Mouse (Mus musculus): ENCODE results near the gene Rps15. TPM values are rescaled to one million over a fixed set of nuclear protein-coding genes. Genes with fewer than 3 reads are reported as not detected.

Rps15 gene
- polyA plus RNA-seq, 1 experiment from 2014 or later = 882 TPM

- peak overlapping the region; percentile 27; the same call in 1 of the 2 replicates for H3K4me3 ChIP-seq
- no peaks in the 10 kb centered on the region for H3K9me3 ChIP-seq
- no peak for DNase-seq (ENCODE audit: low spot score)
- H3K27ac ChIP-seq = peak overlapping the region; percentile 25
- H3K36me3 ChIP-seq = peaks cover 19% of the 10 kb centered on the region
- 41% methylated on average over 27 of the region's 27 CpGs for WGBS
- H3K4me1 ChIP-seq = peaks cover 70% of the 10 kb centered on the region
- H3K27me3 ChIP-seq (ENCODE audit: insufficient read depth, poor library complexity, severe bottlenecking) = peaks cover 82% of the 10 kb centered on the region
Observed at GRCm38 (mm10) chr10:80315315-80315714, 23.1 kb downstream of the Rps15 start.

DNA sequence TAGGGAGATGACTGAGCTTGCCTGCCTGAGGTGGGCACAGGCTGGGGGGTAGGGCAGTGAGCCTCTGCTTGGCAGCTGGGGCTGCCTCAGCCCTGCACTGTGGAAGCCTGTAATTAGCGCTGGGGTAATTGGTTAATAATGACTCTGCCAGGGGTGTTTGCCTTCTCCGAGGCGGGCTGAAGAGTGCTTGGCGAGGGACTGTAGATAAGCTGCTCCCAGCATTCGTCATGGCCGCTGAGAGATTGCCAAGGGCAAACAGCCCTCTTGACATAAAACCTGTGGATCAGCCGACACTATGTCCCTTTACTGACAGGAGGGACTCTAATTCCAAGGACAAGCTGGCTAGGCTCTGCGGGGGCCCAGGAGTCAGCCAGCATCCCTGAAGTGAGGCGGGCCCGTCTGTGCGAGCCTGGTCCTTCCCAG, 24.1 kb downstream of the Rps15 start:
- H3K4me1 ChIP-seq = peaks cover 74% of the 10 kb centered on the region
- H3K9me3 ChIP-seq = no peaks in the 10 kb centered on the region
- no peak for DNase-seq (ENCODE audit: low spot score)
- H3K36me3 ChIP-seq = peaks cover 19% of the 10 kb centered on the region
- peak overlapping the region; percentile 27 for H3K4me3 ChIP-seq
- H3K27me3 ChIP-seq (ENCODE audit: insufficient read depth, poor library complexity, severe bottlenecking) = peaks cover 73% of the 10 kb centered on the region
- WGBS = 13% methylated on average over 11 of the region's 11 CpGs
- peak overlapping the region; percentile 25 for H3K27ac ChIP-seq

DNA sequence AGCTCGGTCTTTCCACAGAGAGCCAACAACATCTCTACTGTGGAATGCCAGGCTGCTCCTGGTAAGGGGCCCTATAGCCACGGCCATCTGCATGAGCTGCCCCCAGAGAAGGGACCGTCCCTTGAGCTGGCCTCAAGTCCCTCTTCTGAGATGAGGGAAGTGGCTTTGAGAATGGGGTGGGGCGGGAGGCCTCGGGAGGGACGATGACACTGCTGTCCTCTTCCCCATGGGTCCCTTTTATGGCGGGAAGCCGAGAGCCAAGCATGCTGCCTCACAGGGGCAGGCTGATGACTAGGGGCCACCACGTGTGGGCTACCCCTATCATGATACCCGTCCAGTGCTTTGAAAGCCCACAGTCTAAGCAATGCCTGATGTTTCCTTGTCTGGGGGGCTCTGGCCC, 24.8 kb downstream of the Rps15 start:
- Histone ChIP-seq H3K27me3 (ENCODE audit: insufficient read depth, poor library complexity, severe bottlenecking) (peaks cover 73% of the 10 kb centered on the region), H3K36me3 (peaks cover 19% of the 10 kb centered on the region), H3K4me3 (peak overlapping the region; percentile 22; the same call in 1 of the 2 replicates), H3K27ac (0 out of 2 replicates have a peak overlapping the region, but pooled peaks have one; percentile 25), H3K4me1 (peaks cover 81% of the 10 kb centered on the region), H3K9me3 (no peaks in the 10 kb centered on the region)
- DNase-seq (ENCODE audit: low spot score) = no peak
- WGBS = 54% methylated on average over 10 of the region's 10 CpGs

GRCm38 (mm10) chr10:80320340-80320760, 28.1 kb downstream of the Rps15 start, which contains the start of gene 2310011J03Rik:
Gene 2310011J03Rik, minus strand, starts transcription at chr10:80320537.
- Histone ChIP-seq H3K27me3 (ENCODE audit: insufficient read depth, poor library complexity, severe bottlenecking) (peaks cover 70% of the 10 kb centered on the region), H3K9me3 (no peaks in the 10 kb centered on the region), H3K27ac (peak within 1 kb of the TSS; percentile 87), H3K4me3 (peak within 1 kb of the TSS; percentile 96), H3K36me3 (peaks cover 19% of the 10 kb centered on the region), H3K4me1 (peaks cover 75% of the 10 kb centered on the region)
- peak; percentile 96 for DNase-seq (ENCODE audit: low spot score)
- under 1% methylated on average over 34 of the region's 34 CpGs for WGBS

GRCm38 (mm10) chr10:80321014-80321669, 28.9 kb downstream of the Rps15 start:
- Histone ChIP-seq H3K36me3 (peaks cover 19% of the 10 kb centered on the region), H3K9me3 (no peaks in the 10 kb centered on the region), H3K4me1 (peaks cover 67% of the 10 kb centered on the region), H3K27me3 (ENCODE audit: insufficient read depth, poor library complexity, severe bottlenecking) (peaks cover 70% of the 10 kb centered on the region), H3K4me3 (0 out of 2 replicates have a peak overlapping the region, but pooled peaks have one; percentile 19), H3K27ac (peak overlapping the region; percentile 87)
- WGBS = 70% methylated on average over 6 of the region's 6 CpGs
- DNase-seq (ENCODE audit: low spot score) = no peak

- H3K27ac ChIP-seq = no peak overlapping the region
- H3K4me3 ChIP-seq = peak overlapping the region; percentile 72; the same call in 1 of the 2 replicates
- peaks cover 69% of the 10 kb centered on the region for H3K27me3 ChIP-seq (ENCODE audit: insufficient read depth, poor library complexity, severe bottlenecking)
- no peaks in the 10 kb centered on the region for H3K9me3 ChIP-seq
- 91% methylated on average over 21 of the region's 21 CpGs for WGBS
- no peak for DNase-seq (ENCODE audit: low spot score)
- H3K4me1 ChIP-seq = peaks cover 59% of the 10 kb centered on the region
- H3K36me3 ChIP-seq = peaks cover 19% of the 10 kb centered on the region
Observed at GRCm38 (mm10) chr10:80321670-80322581, 29.7 kb downstream of the Rps15 start.

- H3K27ac ChIP-seq = peak overlapping the region; percentile 76
- H3K9me3 ChIP-seq = no peaks in the 10 kb centered on the region
- H3K27me3 ChIP-seq (ENCODE audit: insufficient read depth, poor library complexity, severe bottlenecking) = peaks cover 68% of the 10 kb centered on the region
- 9% methylated on average over 28 of the region's 28 CpGs for WGBS
- H3K36me3 ChIP-seq = peaks cover 15% of the 10 kb centered on the region
- no peak for DNase-seq (ENCODE audit: low spot score)
- H3K4me3 ChIP-seq = peak overlapping the region; percentile 72
- peaks cover 50% of the 10 kb centered on the region for H3K4me1 ChIP-seq
Observed at GRCm38 (mm10) chr10:80322811-80323211, 30.6 kb downstream of the Rps15 start.

DNA sequence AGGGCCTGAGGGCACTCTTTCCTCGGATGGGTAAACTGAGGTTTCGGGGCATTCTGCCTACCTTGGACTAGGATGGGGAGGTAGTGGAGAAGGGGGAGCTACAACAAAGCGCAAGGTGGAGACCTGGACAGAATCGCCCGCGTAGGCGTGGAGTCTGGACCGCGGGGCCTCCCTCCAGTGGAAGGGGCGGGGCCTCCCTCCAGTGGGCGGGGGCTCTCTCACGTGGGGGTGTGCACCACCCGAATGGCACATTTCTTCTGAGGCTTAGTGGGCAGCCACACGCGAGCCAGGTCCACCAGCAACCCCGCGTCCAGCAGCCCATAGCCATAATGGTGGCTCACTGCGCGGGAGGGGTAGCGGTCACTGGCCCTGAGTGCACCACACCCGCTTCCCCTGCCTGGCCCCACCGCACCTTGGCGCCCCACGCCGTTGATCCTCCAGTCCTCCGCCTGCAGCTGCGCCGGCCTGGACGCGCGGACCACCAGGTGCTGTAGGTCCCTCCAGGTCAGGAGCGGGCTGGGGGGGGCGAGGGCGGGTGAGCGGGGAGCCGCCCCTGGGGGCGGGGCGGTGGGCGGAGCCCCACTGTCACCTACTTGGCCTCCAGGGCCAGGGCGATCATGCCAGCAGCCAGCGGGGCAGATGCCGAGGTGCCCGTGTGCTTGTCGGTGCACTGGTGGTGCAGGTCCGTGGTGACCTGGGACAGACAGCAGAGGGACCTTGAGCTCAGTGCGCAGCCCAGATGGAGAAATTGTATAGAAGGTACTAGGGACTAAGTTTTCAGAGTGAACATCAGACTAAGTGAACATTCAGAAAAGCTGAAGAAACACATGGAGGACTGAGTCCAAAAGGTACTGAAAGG, 31.2 kb downstream of the Rps15 start:
- H3K27ac ChIP-seq = peak overlapping the region; percentile 76
- peaks cover 49% of the 10 kb centered on the region for H3K4me1 ChIP-seq
- H3K9me3 ChIP-seq = no peaks in the 10 kb centered on the region
- DNase-seq (ENCODE audit: low spot score) = peak; percentile 91
- 1% methylated on average over 45 of the region's 46 CpGs for WGBS
- peak overlapping the region; percentile 72 for H3K4me3 ChIP-seq
- peaks cover 67% of the 10 kb centered on the region for H3K27me3 ChIP-seq (ENCODE audit: insufficient read depth, poor library complexity, severe bottlenecking)
- peaks cover 8% of the 10 kb centered on the region for H3K36me3 ChIP-seq

GRCm38 (mm10) chr10:80324120-80325037, 32.1 kb downstream of the Rps15 start:
- Histone ChIP-seq H3K27ac (0 out of 2 replicates have a peak overlapping the region, but pooled peaks have one; percentile 76), H3K27me3 (ENCODE audit: insufficient read depth, poor library complexity, severe bottlenecking) (peaks cover 75% of the 10 kb centered on the region)
- 78% methylated on average over 17 of the region's 17 CpGs for WGBS

DNA sequence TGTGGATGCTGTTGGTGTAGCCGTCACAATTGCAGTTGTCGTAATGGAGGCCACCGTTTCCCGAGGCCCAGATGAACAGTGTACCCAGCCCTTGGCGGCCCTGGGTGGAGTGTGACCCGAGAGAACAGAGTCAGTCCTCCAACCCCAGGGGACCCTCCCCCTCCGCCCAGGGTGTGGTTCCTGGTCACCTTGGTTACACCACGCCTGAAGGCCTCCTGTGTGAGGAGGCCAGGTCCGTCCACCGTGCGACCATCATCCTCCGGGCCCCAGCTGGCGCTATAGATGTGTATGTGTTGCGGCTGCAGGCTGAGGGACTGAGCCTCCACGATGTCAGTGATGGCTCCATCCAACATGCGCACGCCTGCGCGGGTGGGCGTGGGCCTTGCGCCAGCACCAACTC, 32.8 kb downstream of the Rps15 start:
- Histone ChIP-seq H3K4me3 (0 out of 2 replicates have a peak overlapping the region, but pooled peaks have one; percentile 13), H3K4me1 (peaks cover 50% of the 10 kb centered on the region), H3K27me3 (ENCODE audit: insufficient read depth, poor library complexity, severe bottlenecking) (peaks cover 75% of the 10 kb centered on the region), H3K36me3 (no peaks in the 10 kb centered on the region), H3K9me3 (no peaks in the 10 kb centered on the region), H3K27ac (no peak overlapping the region)
- WGBS = 76% methylated on average over 21 of the region's 21 CpGs
- peak; percentile 94 for DNase-seq (ENCODE audit: low spot score)

More at GRCm38 (mm10) chr10:80324120-80325037, 32.1 kb downstream of the Rps15 start:
- Histone ChIP-seq H3K9me3 (no peaks in the 10 kb centered on the region), H3K36me3 (no peaks in the 10 kb centered on the region), H3K4me3 (peak overlapping the region; percentile 72), H3K4me1 (peaks cover 48% of the 10 kb centered on the region)
- no peak for DNase-seq (ENCODE audit: low spot score)

- H3K27me3 ChIP-seq (ENCODE audit: insufficient read depth, poor library complexity, severe bottlenecking) = peaks cover 88% of the 10 kb centered on the region
- H3K4me1 ChIP-seq = peaks cover 40% of the 10 kb centered on the region
- WGBS = 7% methylated on average over 36 of the region's 36 CpGs
Observed at GRCm38 (mm10) chr10:80329273-80330081, 37.2 kb downstream of the Rps15 start, which contains the start of the genes Pcsk4 and Reep6. Gene Pcsk4, minus strand, starts transcription at chr10:80329498. Gene Reep6, plus strand, starts transcription at chr10:80329953.

More at GRCm38 (mm10) chr10:80329273-80330081, 37.2 kb downstream of the Rps15 start, which contains the start of the genes Pcsk4 and Reep6:
- H3K4me3 ChIP-seq = peak within 1 kb of the TSS; percentile 67
- H3K9me3 ChIP-seq = no peaks in the 10 kb centered on the region
- H3K27ac ChIP-seq = peak within 1 kb of the TSS; percentile 75
- DNase-seq (ENCODE audit: low spot score) = peak; percentile 99
- H3K36me3 ChIP-seq = no peaks in the 10 kb centered on the region
